Mouse (Mus musculus) ES-Bruce4 (cell line): ENCODE results near the gene Il34. TPM values are rescaled to one million over a fixed set of nuclear protein-coding genes. Genes with fewer than 3 reads are reported as not detected.
A peak's percentile ranks its signal among the peaks of the same experiment; 100 is the strongest.

ENCODE experiments used
- H3K27ac ChIP-seq: 2 replicates; pipeline ENCODE4 v1.5.1; 2012; ENCODE audit warnings: low read length, inconsistent platforms; ENCODE audit not compliant: insufficient read depth
- H3K27me3 ChIP-seq: 2 replicates; pipeline ENCODE4 v1.6.1; 2012; ENCODE audit warnings: mild to moderate bottlenecking, low read length, inconsistent platforms; ENCODE audit not compliant: control insufficient read depth, poor library complexity, insufficient read depth, severe bottlenecking
- H3K36me3 ChIP-seq: 2 replicates; pipeline ENCODE4 v1.6.1; 2012; ENCODE audit warnings: inconsistent platforms, mild to moderate bottlenecking, low read length, moderate library complexity; ENCODE audit not compliant: control insufficient read depth, poor library complexity, insufficient read depth, severe bottlenecking
- H3K4me1 ChIP-seq: one replicate; pipeline ENCODE4 v1.8.1; 2011; ENCODE audit warnings: low read length; ENCODE audit not compliant: control insufficient read depth, insufficient read depth
- H3K4me3 ChIP-seq: 2 replicates; pipeline ENCODE4 v1.5.1; 2011; ENCODE audit warnings: low read depth, mild to moderate bottlenecking, low read length
- H3K9ac ChIP-seq: 2 replicates; pipeline ENCODE4 v1.6.1; 2012; ENCODE audit warnings: low read depth, mild to moderate bottlenecking, inconsistent platforms; ENCODE audit not compliant: poor library complexity, severe bottlenecking
- H3K9me3 ChIP-seq: replicated peaks from 2 replicates; pipeline ENCODE4 v1.6.1; 2012; ENCODE audit warnings: mild to moderate bottlenecking, low read length, inconsistent platforms; ENCODE audit not compliant: control insufficient read depth, poor library complexity, insufficient read depth, severe bottlenecking
- CTCF ChIP-seq: IDR thresholded peaks from one replicate; pipeline ENCODE4 v1.8.1; 2011; ENCODE audit warnings: low read depth, low read length
- EP300 ChIP-seq: IDR thresholded peaks from 2 replicates; pipeline ENCODE4 v1.6.1; 2011; ENCODE audit warnings: low read depth, low read length; ENCODE audit not compliant: insufficient read depth
- POLR2A ChIP-seq: IDR thresholded peaks from one replicate; pipeline ENCODE4 v1.8.1; 2011; ENCODE audit warnings: low read length; ENCODE audit not compliant: insufficient read depth
- polyA plus RNA-seq: library from polyadenylated mRNA; stranded (reverse); fragments of >200 nt; gene quantifications from 2 replicates; pipeline ENCODE4 v1.2.4, GENCODE M21; 2011; ENCODE audit warnings: low read depth; ENCODE audit not compliant: missing spikeins, insufficient read depth, insufficient read length

The Il34 gene
- polyA plus RNA-seq, 1 experiment, result 0.34 TPM

DNA sequence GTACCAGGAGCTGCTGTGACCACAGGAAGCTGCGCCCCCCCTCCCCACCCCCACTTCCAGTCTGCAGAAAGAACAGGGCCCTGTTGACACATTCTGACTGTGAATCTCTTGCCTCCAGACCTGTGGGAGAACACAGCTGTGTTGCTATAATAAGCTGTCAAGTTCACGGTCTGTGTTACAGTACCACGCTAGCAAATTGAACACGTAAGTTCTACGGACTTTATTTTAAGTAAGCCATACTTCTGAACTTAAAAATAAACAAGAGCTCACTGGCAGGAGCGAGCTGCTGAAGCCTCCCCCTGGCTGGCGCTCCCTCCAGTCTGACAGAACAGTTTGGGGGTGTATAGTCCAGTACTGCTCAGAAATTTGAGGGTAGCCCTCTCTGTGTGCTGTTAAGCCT is 33.3 kb downstream of the Il34 start:
- H3K9ac ChIP-seq, result no peak overlapping the region
- H3K4me3 ChIP-seq, result no peak overlapping the region
- H3K9me3 ChIP-seq, result peaks cover 6% of the 10 kb centered on the region
- TF ChIP-seq CTCF (no peak), POLR2A (no peak), EP300 (no peak)
- no peaks in the 10 kb centered on the region for H3K27me3 ChIP-seq
- no peak overlapping the region for H3K27ac ChIP-seq
- no peaks in the 10 kb centered on the region for H3K36me3 ChIP-seq
- H3K4me1 ChIP-seq, result no peaks in the 10 kb centered on the region

DNA sequence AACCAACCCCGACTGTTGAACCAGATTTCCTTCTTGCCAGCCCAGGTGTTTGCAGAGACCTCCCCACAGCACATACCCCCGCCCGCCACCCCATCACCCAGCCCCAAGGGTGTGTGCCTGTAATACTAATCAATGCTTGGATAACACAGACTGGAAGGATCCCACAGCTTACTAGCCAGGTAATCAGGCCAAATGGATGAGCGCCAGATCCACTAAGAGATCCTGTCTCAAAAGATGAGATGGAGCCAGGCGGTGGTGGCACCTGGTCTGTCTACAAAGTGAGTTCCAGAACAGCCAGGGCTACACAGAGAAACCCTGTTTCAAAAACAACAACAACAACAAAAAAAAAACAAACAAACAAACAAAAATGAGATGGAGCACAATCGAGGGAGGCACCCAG is 38.5 kb downstream of the Il34 start:
- H3K27ac ChIP-seq, result no peak overlapping the region
- H3K4me1 ChIP-seq, result no peaks in the 10 kb centered on the region
- H3K27me3 ChIP-seq, result no peaks in the 10 kb centered on the region
- H3K36me3 ChIP-seq, result no peaks in the 10 kb centered on the region
- peak overlapping the region; percentile 47 for H3K9ac ChIP-seq
- H3K4me3 ChIP-seq, result no peak overlapping the region
- no peaks in the 10 kb centered on the region for H3K9me3 ChIP-seq
- TF ChIP-seq CTCF (no peak), EP300 (no peak), POLR2A (no peak)

- H3K27ac ChIP-seq, result no peak overlapping the region
- TF ChIP-seq EP300 (no peak), POLR2A (no peak), CTCF (no peak)
- H3K4me1 ChIP-seq, result no peaks in the 10 kb centered on the region
- no peaks in the 10 kb centered on the region for H3K27me3 ChIP-seq
- no peaks in the 10 kb centered on the region for H3K36me3 ChIP-seq
- no peak overlapping the region for H3K9ac ChIP-seq
- no peaks in the 10 kb centered on the region for H3K9me3 ChIP-seq
- no peak overlapping the region for H3K4me3 ChIP-seq
These were observed 41.1 kb downstream of the Il34 start for GRCm38 (mm10) chr8:110764671-110765070.

DNA sequence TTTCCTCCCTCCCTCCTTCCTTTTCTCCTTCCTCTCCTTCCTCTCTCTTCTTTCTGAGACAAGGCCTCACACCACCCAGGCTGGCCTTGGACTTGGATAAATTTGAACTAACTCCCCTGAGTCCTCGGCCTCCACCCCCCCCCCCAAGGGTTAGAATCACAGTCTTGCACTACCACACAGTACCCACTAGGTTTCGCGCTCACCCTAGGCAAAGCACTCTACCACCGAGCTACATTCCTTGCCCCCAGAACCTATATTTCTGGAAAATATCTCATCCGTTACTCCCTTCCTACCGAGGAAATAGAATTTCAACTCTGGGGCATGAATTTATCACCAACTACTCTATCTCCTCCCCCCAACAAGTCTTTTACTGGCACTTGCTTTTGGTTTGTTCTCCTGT is 43.7 kb downstream of the Il34 start:
- Histone ChIP-seq H3K4me1 (no peaks in the 10 kb centered on the region), H3K4me3 (no peak overlapping the region), H3K9me3 (no peaks in the 10 kb centered on the region), H3K27me3 (no peaks in the 10 kb centered on the region), H3K27ac (no peak overlapping the region), H3K9ac (no peak overlapping the region), H3K36me3 (no peaks in the 10 kb centered on the region)
- TF ChIP-seq POLR2A (no peak), EP300 (no peak), CTCF (no peak)

GRCm38 (mm10) chr8:110761185-110761584 is 44.5 kb downstream of the Il34 start:
- Histone ChIP-seq H3K27me3 (no peaks in the 10 kb centered on the region), H3K27ac (peak overlapping the region; percentile 28; the same call in 1 of the 2 replicates), H3K9me3 (no peaks in the 10 kb centered on the region), H3K9ac (no peak overlapping the region), H3K4me3 (no peak overlapping the region), H3K4me1 (peaks cover 4% of the 10 kb centered on the region), H3K36me3 (no peaks in the 10 kb centered on the region)
- TF ChIP-seq CTCF (no peak), EP300 (no peak), POLR2A (no peak)

- peak overlapping the region; percentile 28 for H3K27ac ChIP-seq
- no peaks in the 10 kb centered on the region for H3K36me3 ChIP-seq
- no peak overlapping the region for H3K4me3 ChIP-seq
- TF ChIP-seq CTCF (no peak), EP300 (no peak), POLR2A (no peak)
- H3K9ac ChIP-seq, result no peak overlapping the region
- no peaks in the 10 kb centered on the region for H3K9me3 ChIP-seq
- peaks cover 4% of the 10 kb centered on the region for H3K4me1 ChIP-seq
- H3K27me3 ChIP-seq, result no peaks in the 10 kb centered on the region
These were observed 45.3 kb downstream of the Il34 start for GRCm38 (mm10) chr8:110760280-110760940.
